Mouse (Mus musculus) left cerebral cortex, adult 8-10 months (tissue): ENCODE measurements around the gene Abcb10. TPM values are rescaled to one million over a fixed set of nuclear protein-coding genes. Genes with fewer than 3 reads are reported as not detected.
"Not testable (repeated sequence)": the region's sequence is repeated elsewhere in the genome, so short reads cannot be mapped to it uniquely, and the experiment has no call there.

Experiments used
- DNase-seq, 2 experiments: peaks; one replicate each; pipeline ENCODE4 v3.0.0; 2022; ENCODE audit warnings: low spot score in 2 of 2
- total RNA-seq, 4 experiments: library from RNA; stranded (reverse); gene quantifications; 2 replicates each; pipeline ENCODE4 v1.2.4; 2022

Gene Abcb10
- 10 to 100 TPM; 19.2 to 21.4 (median 20.1) TPM for total RNA-seq

GRCm38 (mm10) chr8:123982826-123983400 is at the start of gene Abcb10:
Gene Abcb10 (minus strand): TSS chr8:123983122.
- DNase-seq = peak; percentile 78

- no peak for DNase-seq
These were observed 44.9 kb upstream of the Abcb10 start for GRCm38 (mm10) chr8:124027831-124028230.

DNA sequence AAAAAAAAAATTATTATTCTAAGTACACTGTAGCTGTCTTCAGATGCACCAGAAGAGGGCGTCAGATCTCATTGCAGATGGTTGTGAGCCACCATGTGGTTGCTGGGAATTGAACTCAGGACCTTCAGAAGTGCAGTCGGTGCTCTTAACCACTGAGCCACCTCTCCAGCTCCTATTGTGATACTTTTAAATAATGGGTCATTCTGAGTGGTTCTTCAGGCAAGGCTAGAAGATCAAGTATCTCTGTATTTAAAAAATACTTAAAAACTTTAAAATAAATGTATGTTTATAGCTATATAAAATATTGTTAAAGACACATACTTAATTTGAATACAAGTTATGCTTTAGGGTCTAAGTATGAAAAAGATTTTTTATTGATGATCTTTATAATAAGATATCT is 43.3 kb upstream of the Abcb10 start:
- not testable (repeated sequence) for DNase-seq

DNA sequence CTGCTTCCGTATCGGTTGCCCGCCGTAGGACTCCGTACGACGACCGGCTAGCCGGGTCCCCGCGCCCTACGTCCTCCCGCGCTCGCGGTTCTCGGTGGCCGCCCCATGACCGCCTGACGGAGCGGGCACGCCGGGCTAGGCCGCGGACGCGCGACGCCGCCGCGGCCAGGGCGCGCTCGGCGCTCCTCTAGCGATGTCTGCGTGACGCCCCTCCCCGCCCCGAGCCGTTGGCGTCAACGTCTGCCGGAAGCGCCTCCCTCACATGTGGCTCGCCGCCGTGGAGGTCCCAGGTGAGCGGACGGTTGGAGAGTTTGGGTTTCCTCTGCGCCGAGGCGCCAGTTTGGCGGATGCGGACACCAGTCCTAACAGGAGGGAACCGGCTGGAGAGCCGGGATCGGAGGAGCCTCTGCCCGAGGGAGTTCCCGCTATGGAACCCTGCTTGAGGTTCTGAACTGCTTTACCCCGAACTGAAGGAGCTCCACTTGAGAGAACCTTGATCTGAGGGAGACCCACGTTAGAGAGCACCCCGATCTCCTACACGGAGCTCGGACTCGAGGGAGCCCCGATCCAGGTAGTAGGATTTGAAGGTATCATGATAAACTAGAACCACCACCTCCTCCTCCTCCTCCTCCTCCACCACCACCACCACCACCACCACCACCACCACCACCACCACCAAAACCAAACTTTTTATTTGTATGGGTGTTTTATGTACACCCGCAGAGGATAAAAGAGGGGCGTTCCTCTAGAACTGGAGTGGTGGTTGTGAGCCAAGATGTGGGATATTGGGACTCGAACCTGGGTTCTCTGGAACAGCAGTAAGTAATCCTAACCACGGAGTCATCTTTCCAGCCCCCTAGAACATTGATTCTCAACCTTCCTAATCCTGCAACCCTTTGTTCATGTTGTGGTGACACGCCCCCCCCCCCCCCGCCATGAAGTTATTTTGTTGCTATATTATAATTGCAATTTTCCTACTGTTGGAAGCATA is 38.6 kb upstream of the Abcb10 start, which contains the start of the genes Taf5l and Urb2:
Taf5l (minus strand) TSS at position 161 of the 991 bp plus-strand sequence.
Urb2 (plus strand) TSS at position 272 of the 991 bp plus-strand sequence.
- DNase-seq = peak; percentile 84 to 86

DNA sequence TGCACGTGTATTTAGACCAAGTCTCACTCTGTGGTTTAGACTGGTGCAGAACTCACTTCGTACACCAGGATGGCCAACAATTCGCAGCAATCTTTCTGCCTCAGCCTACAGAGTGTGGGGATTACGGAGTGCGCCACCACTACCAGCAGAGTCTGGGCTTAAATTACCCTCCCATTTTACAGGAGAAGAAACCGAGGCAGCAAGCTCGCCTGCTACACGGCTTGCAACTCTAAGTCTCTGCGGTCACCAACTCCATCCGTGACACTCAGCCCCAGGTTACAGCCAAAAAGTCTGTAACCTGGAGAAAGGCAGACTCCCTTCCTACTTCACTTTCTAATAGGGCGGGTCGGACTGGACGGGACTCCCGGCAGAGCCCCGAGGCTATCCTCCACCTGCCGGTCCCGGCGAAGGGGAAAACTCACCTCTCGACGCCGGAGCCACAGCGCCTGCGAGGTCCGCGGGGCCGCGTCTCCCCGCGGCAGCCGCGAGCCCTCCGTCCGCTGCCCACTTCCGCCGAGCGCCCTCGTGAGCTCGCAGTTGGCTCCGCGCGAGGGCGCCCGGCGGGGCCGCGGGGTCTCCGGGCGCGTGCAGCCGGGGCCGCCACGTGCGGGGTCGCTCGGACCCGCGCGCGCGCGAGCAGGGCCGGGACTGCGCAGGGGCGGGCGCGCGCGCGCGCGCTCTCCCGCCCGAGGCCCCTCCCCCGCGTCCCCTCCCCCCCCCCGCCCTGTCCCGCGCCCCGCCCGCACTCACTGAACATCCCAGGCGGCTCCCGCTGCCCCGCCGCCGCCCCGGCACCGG is 37.7 kb upstream of the Abcb10 start:
- DNase-seq = peak in 1 of 2 experiments; percentile 19

- DNase-seq = no peak
These were observed 36.9 kb upstream of the Abcb10 start for GRCm38 (mm10) chr8:124019782-124020181.

GRCm38 (mm10) chr8:124014751-124015150 is 31.8 kb upstream of the Abcb10 start:
- no peak for DNase-seq

DNA sequence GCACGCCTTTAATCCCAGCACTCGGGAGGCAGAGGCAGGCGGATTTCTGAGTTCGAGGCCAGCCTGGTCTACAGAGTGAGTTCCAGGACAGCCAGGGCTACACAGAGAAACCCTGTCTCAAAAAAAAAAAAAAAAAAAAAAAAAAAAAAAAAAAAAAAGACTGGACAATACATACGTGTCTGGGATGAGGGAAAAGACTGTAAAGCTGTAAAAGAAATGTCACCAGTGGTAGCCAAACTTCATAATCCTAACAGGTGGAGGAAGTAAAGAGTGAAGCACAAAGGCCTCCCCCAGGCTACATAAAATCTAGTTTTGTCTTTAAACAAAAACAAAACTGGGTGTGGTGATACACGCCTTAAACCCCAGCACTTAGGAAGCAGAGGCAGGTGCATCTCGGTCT is 31.4 kb upstream of the Abcb10 start:
- DNase-seq = not testable (repeated sequence)

DNA sequence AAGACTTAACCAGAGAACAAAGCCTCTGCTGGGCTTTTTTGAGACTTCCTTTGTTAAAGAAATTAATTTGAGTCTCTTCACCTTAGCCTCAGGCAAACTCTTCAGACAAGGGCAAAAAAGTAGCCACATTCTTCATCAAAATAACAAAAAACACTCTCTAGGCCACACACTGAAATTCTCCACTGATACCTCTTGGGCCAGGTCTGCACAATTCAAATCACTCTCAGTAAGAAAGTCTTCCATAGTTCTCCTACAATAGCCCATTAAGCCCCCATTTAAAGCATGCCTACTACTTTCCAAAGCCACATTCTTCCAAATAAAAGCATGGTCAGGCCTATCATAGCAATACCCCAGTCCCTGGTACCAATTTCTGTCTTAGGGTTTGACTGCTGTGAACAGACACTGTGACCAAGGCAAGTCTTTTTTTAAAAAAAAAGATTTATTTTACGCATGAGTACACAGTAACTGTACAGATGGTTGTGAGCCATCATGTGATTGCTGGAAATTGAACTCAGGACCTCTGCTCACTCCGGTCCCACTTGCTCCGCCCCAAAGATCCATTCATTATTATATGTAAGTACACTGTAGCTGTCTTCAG is 29.2 kb upstream of the Abcb10 start:
- no peak for DNase-seq

GRCm38 (mm10) chr8:124011580-124011979 is 28.7 kb upstream of the Abcb10 start:
- no peak for DNase-seq

DNA sequence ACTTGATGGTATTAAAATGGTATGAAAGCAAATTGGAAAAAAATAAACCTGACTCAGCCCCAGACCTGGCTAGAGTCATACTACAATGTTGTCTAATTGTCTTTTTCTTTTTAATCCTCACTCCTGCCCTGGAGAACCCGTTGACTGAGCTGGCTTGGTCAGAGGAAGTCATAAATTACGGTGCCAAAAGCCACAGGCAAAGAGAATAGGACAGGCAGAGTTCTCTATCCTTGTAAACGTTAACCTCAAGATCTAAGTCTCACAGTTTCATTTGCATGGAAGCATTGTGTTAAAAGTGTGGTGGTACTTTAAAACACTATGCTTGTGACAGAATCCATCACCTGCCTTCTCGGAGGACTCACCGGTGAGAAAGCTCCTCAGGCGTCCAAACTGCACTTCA is 24.9 kb upstream of the Abcb10 start:
- DNase-seq = no peak

DNA sequence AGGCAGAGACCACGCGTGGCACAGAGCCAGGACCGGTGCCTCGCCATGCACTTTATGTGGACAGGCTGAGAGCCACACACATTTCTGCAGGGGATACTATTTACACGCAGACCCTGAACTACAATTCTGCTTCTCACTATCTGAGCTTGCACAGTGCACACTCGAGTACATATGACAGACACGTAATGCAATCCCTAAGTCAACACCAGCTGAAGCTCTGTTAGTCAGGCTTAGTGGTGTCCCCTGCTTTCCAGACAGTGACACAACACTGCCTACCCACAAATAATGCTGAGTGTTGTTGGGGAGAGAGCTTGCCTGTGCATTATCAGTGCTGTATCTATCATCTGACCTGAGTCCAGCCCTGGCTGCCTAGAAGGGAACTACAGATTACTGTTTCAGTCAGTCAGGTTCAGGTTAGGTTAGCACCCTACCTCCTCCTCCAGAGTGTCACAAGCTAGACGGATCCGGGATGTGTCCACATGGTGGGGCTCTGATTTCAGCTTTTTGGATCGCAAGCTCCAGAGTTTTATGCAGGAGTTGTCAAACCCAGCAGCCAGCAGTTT is 19.7 kb upstream of the Abcb10 start:
- DNase-seq = no peak

- no peak for DNase-seq
These were observed 16.6 kb upstream of the Abcb10 start for GRCm38 (mm10) chr8:123999568-123999967.

DNA sequence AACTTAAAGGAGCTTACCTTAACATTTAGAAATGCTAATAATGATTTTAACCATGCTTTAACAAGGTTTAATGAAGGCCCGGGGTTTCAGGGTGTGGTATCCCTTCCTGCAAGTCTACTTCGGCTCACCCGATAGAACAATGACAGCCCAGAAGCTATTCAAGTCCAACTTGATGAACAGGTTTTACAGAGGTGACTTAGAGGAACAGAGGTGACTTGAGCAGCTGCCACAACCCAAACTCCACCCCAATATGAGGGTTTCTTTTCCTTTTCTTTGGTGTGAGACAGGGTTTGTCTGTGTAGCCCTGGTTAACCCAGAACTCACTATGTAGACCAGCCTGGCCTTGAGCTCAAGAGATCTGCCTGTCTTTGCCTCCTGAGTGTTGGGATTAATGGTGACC is 11.1 kb upstream of the Abcb10 start:
- no peak for DNase-seq

DNA sequence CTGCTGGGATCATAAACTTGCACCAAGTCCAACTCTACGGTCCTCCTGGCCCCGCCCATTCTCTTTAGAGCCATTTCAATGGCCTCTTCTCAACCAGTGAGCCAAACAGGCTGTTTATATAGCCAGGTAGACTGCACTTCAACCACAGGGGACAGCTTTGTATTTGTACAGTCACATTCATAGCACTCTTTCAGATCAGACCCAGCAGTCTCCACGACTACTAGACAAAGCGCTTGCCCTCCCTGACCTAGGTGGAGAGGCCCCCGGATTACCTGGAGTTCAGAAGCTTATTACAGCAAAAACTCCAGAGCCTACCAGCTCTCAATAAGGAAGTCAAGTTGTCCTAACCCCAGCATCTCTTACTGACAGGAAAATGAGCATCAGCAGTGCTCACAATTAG is 10.7 kb upstream of the Abcb10 start:
- no peak for DNase-seq

- no peak for DNase-seq
These were observed 9.7 kb upstream of the Abcb10 start for GRCm38 (mm10) chr8:123992587-123992986.

- no peak for DNase-seq
These were observed 7.5 kb upstream of the Abcb10 start for GRCm38 (mm10) chr8:123990277-123991049.

DNA sequence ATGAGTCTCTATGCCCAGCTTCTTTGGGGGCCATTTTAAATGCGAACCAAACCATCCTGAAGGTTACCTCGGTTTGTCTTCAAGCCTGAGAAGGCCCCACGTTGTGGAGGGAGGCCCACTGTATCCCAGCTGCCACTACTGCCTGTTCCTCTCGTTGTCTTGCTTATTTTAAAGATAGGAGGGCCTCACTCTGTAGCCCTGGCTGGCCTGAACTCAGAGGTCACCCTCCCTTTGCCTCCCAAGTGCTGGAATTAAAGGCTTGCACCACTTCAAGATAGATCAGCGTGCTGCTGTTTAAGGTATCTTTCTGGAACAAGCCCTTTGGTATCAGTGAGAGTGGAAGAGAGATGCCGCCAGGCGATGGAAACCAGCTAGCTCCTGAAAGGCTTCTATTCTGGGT is 6.2 kb upstream of the Abcb10 start:
- DNase-seq = no peak

GRCm38 (mm10) chr8:123988605-123989038 is 5.7 kb upstream of the Abcb10 start:
- DNase-seq = no peak

GRCm38 (mm10) chr8:123982291-123982793 is 580 bp downstream of the Abcb10 start:
- peak in 1 of 2 experiments; percentile 32 for DNase-seq
